Mouse (Mus musculus) megakaryocyte, embryonic 14.5 days (primary cell): ENCODE results near the gene Etfb.

ENCODE experiments used
- FLI1 ChIP-seq: IDR thresholded peaks from 2 replicates; pipeline ENCODE4 v1.6.1; 2012; ENCODE audit warnings: low read length, inconsistent platforms, mixed read lengths
- GATA1 ChIP-seq: IDR thresholded peaks from 3 replicates; pipeline ENCODE4 v1.6.1; 2012; ENCODE audit warnings: mixed read lengths, low read length, inconsistent platforms, borderline replicate concordance

DNA sequence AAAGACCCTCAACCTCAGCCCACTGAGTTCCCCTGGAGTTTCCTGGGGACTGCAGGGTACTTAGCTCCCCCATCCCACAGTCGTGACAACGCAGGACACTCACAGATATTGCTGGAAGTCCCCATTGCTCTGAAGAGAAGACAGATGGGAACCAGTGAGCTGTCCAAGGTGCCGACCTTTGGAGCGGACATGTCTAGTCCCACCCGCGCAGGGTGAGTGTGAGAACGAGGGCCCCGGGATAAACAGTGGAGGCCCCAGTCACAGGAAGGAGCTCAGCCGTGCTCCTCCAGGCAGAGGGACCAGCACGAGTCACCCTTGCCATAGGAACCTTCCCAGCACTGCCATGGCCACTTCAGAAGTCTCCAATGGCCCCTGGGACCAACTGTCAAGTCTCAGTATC lies 39.4 kb downstream of the Etfb start:
- TF ChIP-seq GATA1 (no peak), FLI1 (no peak)
